Mouse (Mus musculus): Measurements from ENCODE around the gene Dlg1.

Gene Dlg1

GRCm38 (mm10) chr16:31754172-31755025, 91.2 kb downstream of the Dlg1 start:
- TF ChIP-seq GATA4 (IDR thresholded peaks at IDR 0.05; ENCODE audit: insufficient replicate concordance, low read length), result no peak

DNA sequence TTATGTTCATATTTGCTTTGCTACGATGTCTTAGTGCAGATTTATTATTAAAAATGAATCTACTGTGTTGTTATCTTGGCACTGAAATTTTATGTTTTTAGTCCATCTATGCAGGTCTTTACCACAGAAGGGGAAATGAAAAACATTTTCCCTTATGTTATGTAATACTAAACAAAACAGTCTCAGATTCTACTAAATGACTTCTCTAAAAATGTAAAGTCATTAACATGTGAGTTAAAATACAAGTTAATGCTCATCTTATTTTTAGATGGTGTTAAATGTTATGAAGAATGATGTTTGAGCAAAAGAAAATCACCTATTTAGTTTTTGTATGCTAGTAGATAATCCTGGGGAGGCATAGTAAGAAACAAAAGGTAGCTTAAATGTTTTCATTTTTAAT, 91.8 kb downstream of the Dlg1 start:
- no peak for TF ChIP-seq GATA4 (IDR thresholded peaks at IDR 0.05; ENCODE audit: insufficient replicate concordance, low read length)

DNA sequence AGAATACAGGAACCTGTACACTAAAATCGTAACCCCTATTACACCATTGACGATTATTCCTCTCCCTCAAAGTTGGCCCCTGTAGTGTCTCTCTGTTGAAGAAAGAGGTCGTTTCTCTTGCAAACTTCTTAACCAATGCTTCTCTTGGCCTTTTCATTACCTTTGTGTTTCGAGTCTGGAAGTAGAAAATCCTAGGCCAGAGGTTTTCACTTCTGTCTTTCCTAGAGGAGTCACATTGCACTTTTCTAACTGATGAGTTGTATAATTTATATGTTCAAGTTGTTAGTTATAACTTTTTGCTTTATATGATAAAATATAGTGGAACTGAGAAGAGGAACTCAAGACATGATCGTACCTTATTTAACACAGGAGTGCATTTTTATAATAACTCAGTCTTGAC, 93.2 kb downstream of the Dlg1 start:
- no peak for TF ChIP-seq GATA4 (IDR thresholded peaks at IDR 0.05; ENCODE audit: insufficient replicate concordance, low read length)

DNA sequence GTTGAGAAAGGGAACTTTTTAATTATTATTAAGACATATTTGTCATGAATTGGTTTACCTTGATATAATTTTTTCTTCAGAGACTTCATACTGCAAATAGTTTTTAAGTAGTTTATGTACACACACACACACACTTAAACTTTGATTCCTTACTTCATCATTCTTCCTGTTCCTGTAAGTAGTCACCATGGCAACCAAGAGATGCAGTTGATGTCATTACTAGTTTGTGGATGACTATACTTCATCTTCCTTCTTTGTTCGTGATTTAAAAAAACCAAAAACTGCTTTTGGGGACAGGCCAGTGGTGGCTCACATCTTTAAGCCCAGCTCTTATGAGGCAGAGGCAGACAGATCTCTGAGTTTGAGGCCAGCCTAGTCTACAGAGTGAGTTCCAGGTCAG, 94.4 kb downstream of the Dlg1 start:
- TF ChIP-seq GATA4 (IDR thresholded peaks at IDR 0.05; ENCODE audit: insufficient replicate concordance, low read length), result no peak

- no peak for TF ChIP-seq GATA4 (IDR thresholded peaks at IDR 0.05; ENCODE audit: insufficient replicate concordance, low read length)
Observed at GRCm38 (mm10) chr16:31759416-31759815, 96.2 kb downstream of the Dlg1 start.

GRCm38 (mm10) chr16:31766298-31766697, 103.1 kb downstream of the Dlg1 start:
- no peak for TF ChIP-seq GATA4 (IDR thresholded peaks at IDR 0.05; ENCODE audit: insufficient replicate concordance, low read length)

- no peak for TF ChIP-seq GATA4 (IDR thresholded peaks at IDR 0.05; ENCODE audit: insufficient replicate concordance, low read length)
Observed at GRCm38 (mm10) chr16:31766715-31767114, 103.5 kb downstream of the Dlg1 start.

DNA sequence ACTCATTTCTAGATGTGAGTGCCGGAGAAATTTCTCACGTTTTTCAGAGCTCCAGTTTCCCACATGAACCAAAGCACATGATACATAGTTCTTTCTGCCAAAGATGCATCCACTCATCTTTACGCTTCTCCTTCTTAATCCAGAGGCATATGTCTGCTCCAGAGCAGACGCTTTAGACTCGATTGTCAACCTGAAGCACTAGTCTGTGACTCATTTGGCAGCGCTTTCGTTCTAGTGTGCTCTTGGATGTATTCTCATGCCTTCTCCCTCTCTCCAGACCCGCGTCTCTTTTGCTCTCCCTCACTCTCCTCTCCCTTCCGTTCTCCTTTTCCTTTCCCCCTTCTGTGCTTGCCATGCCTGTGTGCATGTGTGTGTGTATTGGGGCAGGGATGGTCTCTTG, 112.7 kb downstream of the Dlg1 start:
- no peak for TF ChIP-seq GATA4 (IDR thresholded peaks at IDR 0.05; ENCODE audit: insufficient replicate concordance, low read length)

DNA sequence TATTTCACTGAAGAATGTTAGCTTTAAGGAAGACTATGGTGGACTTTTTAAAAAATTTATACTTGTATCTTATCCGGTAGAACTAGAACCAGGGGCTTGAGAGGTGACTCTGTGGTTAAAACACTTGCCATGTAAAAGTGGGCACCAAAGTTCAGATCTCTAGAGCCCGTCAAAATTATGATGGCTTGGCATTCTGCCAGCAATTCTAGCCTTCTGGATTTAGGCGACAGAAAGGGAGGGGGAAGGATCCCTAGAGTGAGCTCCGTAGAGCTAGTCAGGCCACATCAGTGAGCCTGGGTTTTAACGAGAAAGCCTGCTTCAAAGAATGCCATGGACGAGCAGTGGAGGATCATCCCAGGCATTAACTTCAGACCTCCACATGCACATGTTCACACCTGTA, 117.8 kb downstream of the Dlg1 start:
- no peak for TF ChIP-seq GATA4 (IDR thresholded peaks at IDR 0.05; ENCODE audit: insufficient replicate concordance, low read length)

GRCm38 (mm10) chr16:31790056-31790455, 126.8 kb downstream of the Dlg1 start:
- no peak for TF ChIP-seq GATA4 (IDR thresholded peaks at IDR 0.05; ENCODE audit: insufficient replicate concordance, low read length)

DNA sequence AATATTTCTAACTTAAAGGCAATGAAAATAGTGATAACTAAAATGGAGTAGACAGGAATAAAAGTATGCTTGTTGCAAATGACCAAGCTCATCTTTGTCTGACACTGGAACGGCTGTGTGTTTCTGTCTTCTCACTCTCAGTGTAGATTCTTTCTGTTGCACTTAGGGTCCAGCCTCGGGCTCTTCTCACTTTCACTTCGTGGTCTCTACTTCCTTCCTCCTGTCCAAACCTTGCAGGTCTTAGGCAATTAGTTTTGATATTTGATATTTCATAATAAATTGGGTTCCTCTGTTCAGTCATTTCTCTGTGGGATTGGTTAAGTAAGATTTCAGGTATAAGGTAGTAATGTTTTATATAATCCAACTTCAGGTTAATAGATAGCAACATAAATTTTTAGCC, 140.4 kb downstream of the Dlg1 start:
- no peak for TF ChIP-seq GATA4 (IDR thresholded peaks at IDR 0.05; ENCODE audit: insufficient replicate concordance, low read length)

DNA sequence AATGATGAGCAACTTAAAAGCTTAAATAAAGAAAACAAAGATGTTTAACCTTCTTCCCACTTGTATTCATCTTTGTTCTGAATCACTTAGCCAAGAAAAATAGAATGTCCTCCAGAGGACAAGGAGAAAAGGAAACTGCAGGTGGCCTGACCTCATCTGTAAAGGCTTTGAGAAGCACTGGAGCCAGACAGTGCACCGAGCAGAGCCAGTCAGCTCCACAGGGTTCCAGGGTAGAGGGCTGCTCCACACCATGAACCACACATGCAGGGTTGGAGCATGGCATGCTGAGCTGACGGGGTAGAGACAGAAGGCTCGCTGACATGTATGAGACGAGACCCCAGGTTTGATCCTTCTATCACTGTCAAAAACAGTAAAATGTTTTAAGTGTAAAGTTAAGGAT, 162.8 kb downstream of the Dlg1 start:
- no peak for TF ChIP-seq GATA4 (IDR thresholded peaks at IDR 0.05; ENCODE audit: insufficient replicate concordance, low read length)

- no peak for TF ChIP-seq GATA4 (IDR thresholded peaks at IDR 0.05; ENCODE audit: insufficient replicate concordance, low read length)
Observed at GRCm38 (mm10) chr16:31830726-31831125, 167.5 kb downstream of the Dlg1 start.

DNA sequence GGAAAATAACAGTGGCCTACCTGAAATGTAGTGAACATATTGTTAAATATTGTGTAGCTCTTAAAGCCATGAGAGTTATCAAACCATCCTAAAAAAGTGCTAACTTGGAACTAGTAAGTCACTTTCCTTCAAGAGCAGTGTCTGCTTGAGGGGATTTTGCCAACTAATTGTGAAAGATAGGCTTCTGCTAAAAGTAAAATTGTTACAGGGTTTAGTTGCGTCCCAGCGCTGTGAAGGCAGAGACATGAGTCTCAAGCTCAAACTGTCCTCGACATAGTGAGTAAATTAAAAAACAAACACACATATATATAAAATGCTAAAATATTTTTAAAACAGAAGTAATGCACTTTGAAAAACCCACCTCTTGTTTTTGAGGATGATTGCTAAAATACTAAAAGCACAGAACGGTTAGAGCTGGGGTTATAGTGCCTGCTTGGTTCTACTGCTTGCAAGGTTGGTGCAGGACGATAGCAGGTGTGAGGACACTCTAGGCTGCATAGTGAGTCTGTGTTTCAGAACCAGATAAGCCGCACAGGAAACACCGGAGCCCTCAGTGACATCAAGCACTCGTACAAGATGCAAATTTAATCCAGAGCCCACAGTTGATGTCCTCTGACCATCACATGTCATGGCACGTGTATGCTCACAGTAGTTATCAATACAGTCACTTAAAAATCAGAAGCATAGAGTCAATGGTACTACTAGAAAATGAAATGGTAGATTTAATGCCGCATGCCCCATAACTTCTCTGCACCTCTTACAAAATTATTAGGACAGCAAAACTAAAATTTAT, 169.6 kb downstream of the Dlg1 start:
- TF ChIP-seq GATA4 (IDR thresholded peaks at IDR 0.05; ENCODE audit: insufficient replicate concordance, low read length), result no peak

- no peak for TF ChIP-seq GATA4 (IDR thresholded peaks at IDR 0.05; ENCODE audit: insufficient replicate concordance, low read length)
Observed at GRCm38 (mm10) chr16:31834011-31834584, 170.9 kb downstream of the Dlg1 start.
